Mouse (Mus musculus): ENCODE data around the gene Cwc27.

- TF ChIP-seq MAX (IDR thresholded peaks at IDR 0.05; ENCODE audit: low read depth) = no peak
- no peak for TF ChIP-seq POLR2A (IDR thresholded peaks at IDR 0.05; ENCODE audit: insufficient read length, low read depth)
- no peak for TF ChIP-seq USF1 (IDR thresholded peaks at IDR 0.05; ENCODE audit: low read depth)
- TF ChIP-seq E2F4 (IDR thresholded peaks at IDR 0.05; ENCODE audit: insufficient read depth) = no peak
- no peak for TF ChIP-seq CEBPB (IDR thresholded peaks at IDR 0.05; ENCODE audit: insufficient read depth, poor library complexity, severe bottlenecking)
- no peak for TF ChIP-seq MYOG (IDR thresholded peaks at IDR 0.05; ENCODE audit: control insufficient read depth in 1 of 3, insufficient read depth in 1 of 3, insufficient read length in 2 of 3, low read depth in 2 of 3)
- TF ChIP-seq TCF12 (IDR thresholded peaks at IDR 0.05; ENCODE audit: insufficient read depth, poor library complexity, severe bottlenecking) = no peak
- TF ChIP-seq POLR2AphosphoS2 (IDR thresholded peaks at IDR 0.05; ENCODE audit: insufficient read length, low read depth) = no peak
- TF ChIP-seq SRF (IDR thresholded peaks at IDR 0.05; ENCODE audit: control insufficient read depth, insufficient read length, low read depth) = no peak
- no peak for TF ChIP-seq MYOD1 (IDR thresholded peaks at IDR 0.05; ENCODE audit: control insufficient read depth in 1 of 3, insufficient read length in 2 of 3, low read depth in 2 of 3)
- no peak for TF ChIP-seq TCF3 (IDR thresholded peaks at IDR 0.05; ENCODE audit: insufficient read length, low read depth)
These were observed 186.1 kb downstream of the Cwc27 start for GRCm38 (mm10) chr13:104630808-104631207.
